Mouse (Mus musculus): ENCODE data around the gene Tars2.
"Not testable (repeated sequence)": the region's sequence is repeated elsewhere in the genome, so short reads cannot be mapped to it uniquely, and the experiment has no call there.

The Tars2 gene

GRCm38 (mm10) chr3:95760106-95760505, at the start of gene Tars2:
Gene Tars2, minus strand, starts transcription at chr3:95760206.
- no peak for DNase-seq (ENCODE audit: low spot score)

- no peak for DNase-seq (ENCODE audit: low spot score)
These were observed 48.4 kb upstream of the Tars2 start for GRCm38 (mm10) chr3:95808384-95808783.

- not testable (repeated sequence) for DNase-seq (ENCODE audit: low spot score)
These were observed 47.6 kb upstream of the Tars2 start for GRCm38 (mm10) chr3:95807630-95808029.

- no peak for DNase-seq (ENCODE audit: low spot score)
These were observed 46.7 kb upstream of the Tars2 start for GRCm38 (mm10) chr3:95806677-95807076.

- no peak for DNase-seq (ENCODE audit: low spot score)
These were observed 43.8 kb upstream of the Tars2 start for GRCm38 (mm10) chr3:95803851-95804250.

- no peak for DNase-seq (ENCODE audit: low spot score)
These were observed 38.8 kb upstream of the Tars2 start for GRCm38 (mm10) chr3:95798756-95799155.

GRCm38 (mm10) chr3:95794299-95794698, 34.3 kb upstream of the Tars2 start:
- no peak for DNase-seq (ENCODE audit: low spot score)

- no peak for DNase-seq (ENCODE audit: low spot score)
These were observed 33.7 kb upstream of the Tars2 start for GRCm38 (mm10) chr3:95793662-95794061.

GRCm38 (mm10) chr3:95785501-95785900, 25.5 kb upstream of the Tars2 start:
- no peak for DNase-seq (ENCODE audit: low spot score)

- DNase-seq (ENCODE audit: low spot score), result peak; percentile 63
These were observed 12.0 kb upstream of the Tars2 start for GRCm38 (mm10) chr3:95771985-95772384.

- DNase-seq (ENCODE audit: low spot score), result no peak
These were observed 5.5 kb upstream of the Tars2 start for GRCm38 (mm10) chr3:95765534-95765933.

- no peak for DNase-seq (ENCODE audit: low spot score)
These were observed 3.8 kb upstream of the Tars2 start for GRCm38 (mm10) chr3:95763811-95764210.

GRCm38 (mm10) chr3:95762961-95763360, 3.0 kb upstream of the Tars2 start:
- no peak for DNase-seq (ENCODE audit: low spot score)

GRCm38 (mm10) chr3:95761771-95762170, 1.8 kb upstream of the Tars2 start:
- no peak for DNase-seq (ENCODE audit: low spot score)

- no peak for DNase-seq (ENCODE audit: low spot score)
These were observed 650 bp upstream of the Tars2 start for GRCm38 (mm10) chr3:95760656-95761055.

- DNase-seq (ENCODE audit: low spot score), result no peak
These were observed 1.4 kb downstream of the Tars2 start for GRCm38 (mm10) chr3:95758467-95759218.

GRCm38 (mm10) chr3:95756808-95757207, 3.2 kb downstream of the Tars2 start:
- no peak for DNase-seq (ENCODE audit: low spot score)

GRCm38 (mm10) chr3:95754345-95755206, 5.4 kb downstream of the Tars2 start:
- peak; percentile 95 for DNase-seq (ENCODE audit: low spot score)

- DNase-seq (ENCODE audit: low spot score), result no peak
These were observed 7.1 kb downstream of the Tars2 start for GRCm38 (mm10) chr3:95752935-95753334.

GRCm38 (mm10) chr3:95740406-95740805, 19.6 kb downstream of the Tars2 start:
- DNase-seq (ENCODE audit: low spot score), result no peak

GRCm38 (mm10) chr3:95739353-95740104, 20.5 kb downstream of the Tars2 start, which contains the start of gene Ecm1:
Gene Ecm1, minus strand, starts transcription at chr3:95739569.
- DNase-seq (ENCODE audit: low spot score), result no peak

- no peak for DNase-seq (ENCODE audit: low spot score)
These were observed 24.8 kb downstream of the Tars2 start for GRCm38 (mm10) chr3:95735071-95735670.
